Mouse (Mus musculus) cerebellum, postnatal 10 days (tissue): Measurements from ENCODE around the gene Gm6993.

Experiments
- DNase-seq, 2 experiments: peaks; one replicate each; pipeline ENCODE4 v3.0.0; 2021; ENCODE audit warnings: mixed read lengths in 2 of 2

The Gm6993 gene

DNA sequence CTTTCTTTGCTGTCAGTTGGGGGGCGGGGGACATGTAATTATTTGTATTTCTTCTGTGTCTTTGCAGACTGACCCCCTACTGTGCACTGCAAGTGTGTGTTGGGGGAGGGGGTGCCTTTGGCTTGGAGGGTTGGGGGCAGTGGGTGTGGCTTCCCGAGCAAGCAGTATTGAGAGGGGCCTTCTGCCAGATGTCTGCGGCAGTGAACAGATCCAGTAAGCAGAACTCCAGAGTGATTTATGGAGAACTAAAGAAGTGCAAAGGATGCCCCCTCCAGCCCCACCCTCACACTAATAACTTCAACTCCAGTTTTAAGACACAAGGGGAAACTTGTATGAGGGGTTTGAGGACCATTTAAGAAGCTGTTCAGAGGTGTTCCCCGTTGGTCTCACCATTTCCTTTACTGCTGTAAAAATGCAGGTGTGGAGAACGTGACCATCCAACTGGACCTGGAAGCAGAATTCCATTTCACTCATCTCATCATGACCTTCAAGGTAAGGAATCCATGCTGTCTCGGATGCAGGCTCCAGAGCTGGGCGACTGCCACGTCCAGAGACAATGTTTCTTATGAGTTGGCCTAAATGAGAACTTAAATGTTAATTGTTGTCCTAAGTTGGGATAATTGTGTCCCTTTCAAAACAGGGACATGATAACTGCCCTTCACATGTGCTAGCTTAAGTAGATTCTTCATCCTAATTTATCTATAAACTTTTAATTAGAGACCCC is 31.6 kb downstream of the Gm6993 start:
- peak in 1 of 2 experiments; percentile 19 for DNase-seq

DNA sequence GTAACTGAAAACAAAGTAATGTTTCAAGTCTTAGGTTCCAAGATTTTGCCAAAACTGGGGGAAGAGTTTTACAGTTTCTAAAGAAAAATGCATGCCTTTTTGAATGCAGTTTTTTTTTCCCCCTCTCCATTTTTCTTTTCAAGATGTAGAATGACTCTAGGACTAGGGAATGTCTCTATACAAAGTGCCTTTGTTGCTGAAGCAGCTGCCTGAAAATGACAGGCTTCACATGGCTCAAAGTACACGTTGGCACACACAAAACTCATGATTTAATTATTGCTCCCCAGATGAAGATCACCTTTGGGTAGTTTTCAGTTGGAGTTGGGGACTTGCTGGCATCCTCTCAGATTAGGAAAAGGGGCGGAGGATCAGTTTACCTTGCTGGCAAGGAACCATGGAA is 32.3 kb downstream of the Gm6993 start:
- DNase-seq, result no peak

DNA sequence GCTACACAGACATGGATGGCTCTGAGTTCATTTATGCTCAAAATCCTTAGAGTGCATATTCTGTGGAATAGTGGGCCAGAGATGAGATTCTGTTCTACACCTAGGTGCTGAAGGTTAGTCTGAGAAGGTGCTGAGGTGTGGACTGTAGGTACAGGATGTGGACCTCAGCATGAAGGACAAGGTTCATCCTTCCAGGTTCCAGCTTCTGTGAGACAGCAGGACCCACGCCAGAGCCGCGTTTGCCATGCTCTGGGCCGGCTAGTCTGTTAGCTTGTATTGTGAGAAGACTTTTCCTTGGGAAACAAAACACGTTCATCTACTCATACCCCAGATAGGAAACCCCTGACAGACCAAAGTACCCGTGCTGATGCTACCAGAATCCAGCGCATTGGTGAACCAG is 33.1 kb downstream of the Gm6993 start:
- DNase-seq, result no peak

DNA sequence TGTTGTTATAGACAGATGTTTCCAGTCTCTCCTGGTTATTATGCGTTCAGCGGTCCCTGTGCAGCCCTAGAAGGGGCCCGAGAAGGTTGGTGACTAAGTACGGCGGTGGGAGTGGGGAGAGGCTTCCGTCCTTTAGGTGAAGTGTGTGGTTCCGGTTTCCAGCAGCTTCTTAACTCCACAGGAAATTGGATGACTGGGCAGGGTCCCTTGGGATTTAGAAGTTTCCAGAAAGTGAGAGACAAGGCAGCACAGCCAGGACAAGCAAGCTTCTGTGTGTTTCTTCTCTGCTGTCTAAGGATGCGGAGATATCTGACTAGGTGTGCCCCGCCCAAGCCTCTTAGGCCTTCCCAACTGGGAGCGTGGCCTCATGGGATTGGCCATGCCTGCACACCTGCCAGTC is 34.8 kb downstream of the Gm6993 start:
- DNase-seq, result no peak

DNA sequence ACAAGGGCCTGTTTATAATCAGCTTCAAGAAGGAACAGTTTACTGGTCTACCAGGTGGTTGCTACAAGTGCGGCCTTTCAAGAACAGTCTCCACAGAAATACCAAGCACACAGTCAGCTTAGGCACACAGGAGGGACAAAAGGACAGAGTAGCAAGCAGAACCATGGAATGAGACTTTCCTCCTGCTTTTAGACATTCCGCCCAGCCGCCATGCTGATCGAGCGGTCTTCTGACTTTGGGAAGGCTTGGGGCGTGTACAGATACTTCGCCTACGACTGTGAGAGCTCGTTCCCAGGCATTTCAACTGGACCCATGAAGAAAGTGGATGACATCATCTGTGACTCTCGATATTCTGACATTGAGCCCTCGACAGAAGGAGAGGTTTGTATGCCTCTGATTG is 37.7 kb downstream of the Gm6993 start:
- no peak for DNase-seq

DNA sequence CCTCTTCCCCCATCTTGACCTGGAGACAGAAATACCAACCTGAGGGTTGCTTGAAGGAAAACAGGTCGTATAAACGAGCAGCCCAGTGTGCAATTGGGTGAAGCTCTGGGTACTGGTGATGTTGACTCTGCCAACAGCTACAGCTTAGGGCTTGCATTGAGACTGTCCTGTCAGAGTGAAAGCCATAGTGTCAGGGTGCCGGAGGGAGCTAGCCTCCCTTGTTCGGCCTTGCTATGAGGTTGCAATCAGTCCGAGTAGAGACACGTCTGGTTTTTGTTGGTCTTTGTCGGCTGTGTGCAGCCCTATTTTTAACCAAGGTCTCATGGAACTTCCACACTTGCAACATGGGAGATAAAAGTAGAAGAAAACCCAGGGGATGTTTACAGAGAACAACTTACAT is 39.7 kb downstream of the Gm6993 start:
- no peak for DNase-seq

DNA sequence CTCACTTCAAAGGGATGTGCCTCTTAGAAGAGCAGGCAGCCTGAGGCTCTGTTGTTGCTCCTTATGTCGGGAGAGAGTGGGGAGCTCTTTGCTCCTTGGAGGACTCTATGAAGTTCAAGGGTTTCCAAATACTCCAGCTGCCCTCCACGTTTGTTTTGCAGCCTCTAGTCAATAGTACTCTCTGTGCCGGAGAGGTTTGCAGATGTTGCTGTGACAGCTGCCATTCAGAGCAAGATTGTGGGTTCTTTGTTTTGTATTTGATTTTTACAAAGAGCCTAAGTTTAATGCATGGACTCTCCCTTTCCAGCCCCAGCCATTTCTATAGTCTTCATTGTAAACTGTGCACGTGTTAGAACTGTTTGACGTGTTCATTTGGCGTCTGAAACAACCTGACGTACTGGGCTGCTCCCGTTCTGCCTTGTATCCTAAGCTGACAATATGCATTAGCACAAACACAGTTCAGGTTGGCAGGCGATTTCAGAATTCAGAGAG is 40.6 kb downstream of the Gm6993 start:
- no peak for DNase-seq

DNA sequence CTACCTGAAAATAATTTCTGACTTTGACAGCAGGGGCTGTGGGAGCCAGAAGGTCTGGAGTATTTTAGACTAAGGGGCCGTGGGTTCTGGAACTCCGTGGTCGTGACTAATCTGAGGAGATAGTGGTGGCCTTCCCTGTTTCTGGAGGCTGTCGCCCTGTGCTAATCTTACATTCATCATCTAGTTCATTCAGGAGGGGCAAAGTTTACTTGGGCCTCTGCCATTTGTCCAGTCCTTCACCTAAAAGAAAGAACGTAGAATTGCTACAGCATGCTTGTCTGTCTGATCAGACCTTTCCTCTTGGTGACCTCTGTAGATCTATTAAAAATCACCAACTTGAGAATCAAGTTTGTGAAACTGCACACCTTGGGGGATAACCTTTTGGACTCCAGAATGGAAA is 41.7 kb downstream of the Gm6993 start:
- no peak for DNase-seq

DNA sequence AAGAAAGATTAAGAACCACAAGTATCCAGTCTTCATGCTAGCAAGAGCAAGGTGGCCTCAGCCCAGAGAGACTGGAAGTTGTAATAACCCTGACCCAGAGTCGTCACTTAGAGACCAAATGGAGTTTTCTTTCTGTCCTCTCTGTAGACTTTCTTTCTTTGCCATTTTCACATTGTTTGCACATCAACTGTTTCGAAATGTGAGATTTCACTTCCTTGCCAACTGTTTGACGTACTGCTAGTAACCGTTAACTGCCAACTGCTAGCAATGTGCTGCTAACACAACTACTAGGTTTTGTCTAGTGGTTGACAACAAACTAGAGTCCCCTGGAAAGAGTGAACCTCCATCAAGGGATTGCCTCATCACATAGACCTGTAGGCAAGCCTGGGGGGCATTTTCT is 42.6 kb downstream of the Gm6993 start:
- DNase-seq, result no peak

DNA sequence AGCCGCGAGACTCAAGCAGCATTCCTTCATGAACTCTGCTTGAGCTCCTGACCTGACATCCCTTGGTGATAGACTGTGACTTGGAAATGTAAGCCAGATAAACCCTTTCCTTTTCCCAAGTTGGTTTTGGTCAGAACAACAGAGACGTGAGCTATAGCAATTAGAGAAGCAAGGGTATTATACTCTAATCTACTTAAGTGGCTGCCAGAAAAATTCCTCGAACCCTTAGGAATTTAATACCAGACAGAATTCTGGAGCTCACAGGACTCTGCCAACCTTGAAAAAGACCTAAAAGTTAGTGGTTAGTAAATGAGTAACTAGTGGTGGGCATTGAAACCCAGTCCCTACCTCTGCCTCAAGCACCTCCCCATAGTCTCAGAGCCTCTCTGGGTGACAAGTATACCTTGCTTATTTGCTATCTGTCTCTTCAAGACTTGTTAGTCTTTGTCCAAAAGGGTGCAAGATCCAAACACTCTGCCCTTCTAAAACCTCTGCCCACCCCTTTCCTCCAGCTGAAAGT is 43.1 kb downstream of the Gm6993 start:
- no peak for DNase-seq

DNA sequence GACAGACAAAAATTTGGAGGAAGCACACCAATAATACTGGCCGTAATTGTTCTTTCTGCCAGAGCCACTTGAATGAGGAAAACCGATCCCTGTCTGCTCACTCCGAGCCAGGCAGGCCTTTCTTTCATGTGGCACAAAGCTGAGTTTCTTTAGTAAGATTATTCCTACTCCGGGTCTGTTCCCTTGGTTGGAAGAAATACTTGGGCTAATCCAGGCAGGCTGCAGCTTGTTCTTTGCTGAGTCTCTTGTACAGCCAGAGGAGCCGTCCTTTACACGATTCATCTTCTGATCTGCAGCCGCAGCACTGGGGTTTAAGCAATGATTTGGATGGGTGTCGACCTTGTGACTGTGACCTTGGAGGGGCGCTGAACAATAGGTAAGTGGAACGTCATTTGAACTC is 48.5 kb downstream of the Gm6993 start:
- DNase-seq, result no peak
